Mouse (Mus musculus): ENCODE results near the gene Nptn.

DNA sequence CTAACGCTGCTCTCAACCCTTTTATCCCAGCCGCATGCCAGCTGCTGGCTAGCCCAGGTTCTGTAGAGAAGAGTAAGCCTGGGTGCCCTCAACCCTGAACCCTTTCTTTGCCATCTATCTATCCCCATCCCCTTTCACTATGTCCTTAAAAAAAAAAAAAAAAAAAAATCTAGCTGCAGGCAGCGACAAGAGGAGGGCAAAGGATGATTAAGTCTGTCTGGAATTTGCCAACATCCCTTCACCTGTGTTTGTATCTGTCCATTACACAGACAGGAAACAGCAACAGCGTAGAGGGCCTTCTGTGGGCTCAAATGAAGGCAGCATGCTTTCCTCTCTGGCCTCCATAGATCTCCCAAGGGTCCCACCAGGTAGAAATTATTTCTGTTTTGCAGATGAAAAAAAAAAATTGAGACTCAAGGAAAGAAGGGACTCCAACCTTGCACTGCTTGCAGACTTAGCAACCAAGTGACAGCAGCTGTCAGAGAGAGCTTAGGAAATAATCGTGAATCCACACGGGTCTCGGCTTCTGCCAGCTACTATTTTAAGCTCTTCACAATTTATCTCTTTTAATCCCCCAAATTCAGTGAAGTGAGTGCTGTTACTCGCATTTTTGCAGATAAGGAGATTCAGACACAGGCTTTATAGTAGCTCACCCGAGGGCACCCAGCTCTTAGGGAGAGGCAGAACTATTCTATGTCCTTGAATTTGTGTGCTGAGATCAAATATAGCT lies 26.2 kb upstream of the Nptn start:
- TF ChIP-seq CTCF (IDR thresholded peaks at IDR 0.05; ENCODE audit: low read depth, low read length) = no peak
- no peak for TF ChIP-seq GATA1 (IDR thresholded peaks at IDR 0.05; ENCODE audit: borderline replicate concordance, low read length)
